Mouse (Mus musculus) thymus, adult 2 months (tissue): Measurements from ENCODE around the gene Cdh7.

ENCODE experiments used
- CTCF ChIP-seq: fragments of 200-500 bp; IDR thresholded peaks from 2 replicates; pipeline ENCODE4 v1.5.1; 2012; ENCODE audit warnings: mild to moderate bottlenecking, control low read depth, low read length, moderate library complexity, borderline replicate concordance; ENCODE audit not compliant: control insufficient read depth, poor library complexity, insufficient read depth; ENCODE audit errors: extremely low read depth
- POLR2A ChIP-seq: fragments of 200-500 bp; IDR thresholded peaks from 2 replicates; pipeline ENCODE4 v1.6.1; 2012; ENCODE audit warnings: mild to moderate bottlenecking, low read length, control low read depth, moderate library complexity; ENCODE audit not compliant: control insufficient read depth, poor library complexity, insufficient read depth; ENCODE audit errors: extremely low read depth

GRCm38 (mm10) chr1:109985468-109985867 is 3.2 kb downstream of the Cdh7 start:
- no peak for TF ChIP-seq POLR2A
- no peak for TF ChIP-seq CTCF
